Mouse (Mus musculus) layer of hippocampus, adult 18-20 months (tissue): Measurements from ENCODE around the gene Gm42421. TPM values are rescaled to one million over a fixed set of nuclear protein-coding genes. Genes with fewer than 3 reads are reported as not detected.

Experiments
- DNase-seq, 2 experiments: peaks; one replicate each; pipeline ENCODE4 v3.0.0; 2022; ENCODE audit warnings: low spot score in 2 of 2
- long read RNA-seq: library from polyadenylated mRNA; stranded (forward); transcript quantifications from one replicate; pipeline ENCODE4 v2.0.0, GENCODE M21; 2021
- total RNA-seq, 2 experiments: library from RNA; stranded (reverse); gene quantifications; 2 replicates each; pipeline ENCODE4 v1.2.3; 2021

The Gm42421 gene
- total RNA-seq, result 1 to 10 TPM; 1.6 TPM
- long read RNA-seq, result 0 reads

DNA sequence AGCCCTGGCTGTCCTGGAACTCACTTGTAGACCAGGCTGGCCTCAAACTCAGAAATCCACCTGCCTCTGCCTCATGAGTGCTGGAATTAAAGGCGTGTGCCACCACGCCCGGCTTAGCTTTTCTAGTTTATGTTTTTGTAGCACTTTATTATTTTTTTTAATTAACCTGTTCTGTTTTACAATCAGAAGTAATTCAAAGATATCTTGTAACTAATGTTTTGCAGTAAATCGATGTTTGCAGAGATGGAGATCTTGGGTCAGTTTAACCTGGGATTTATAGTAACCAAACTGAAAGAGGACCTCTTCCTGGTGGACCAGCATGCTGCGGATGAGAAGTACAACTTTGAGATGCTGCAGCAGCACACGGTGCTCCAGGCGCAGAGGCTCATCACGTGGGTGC is at the start of gene Gm42421:
Gene Gm42421, plus strand, starts transcription at position 301 of the 400 bp plus-strand sequence.
- no peak for DNase-seq

DNA sequence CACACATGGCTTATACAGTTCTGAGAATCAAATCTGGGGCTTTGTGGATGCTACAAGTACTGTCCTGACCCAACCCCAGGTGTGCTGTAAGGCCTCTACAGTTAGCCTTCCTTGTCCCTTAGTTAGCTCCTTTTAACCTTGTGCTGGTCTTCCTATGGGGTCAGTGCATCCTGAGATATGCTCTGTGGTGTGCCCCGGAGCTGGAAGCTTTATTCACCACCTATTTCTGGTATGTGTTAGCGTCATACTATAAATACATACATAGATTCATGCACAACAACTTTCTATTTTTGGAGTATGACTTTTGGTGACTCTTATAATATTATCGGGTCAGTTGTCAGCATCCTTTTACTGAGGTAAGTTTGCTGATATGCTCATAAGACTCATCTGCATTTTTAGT is 42.7 kb upstream of the Gm42421 start:
- no peak for DNase-seq

DNA sequence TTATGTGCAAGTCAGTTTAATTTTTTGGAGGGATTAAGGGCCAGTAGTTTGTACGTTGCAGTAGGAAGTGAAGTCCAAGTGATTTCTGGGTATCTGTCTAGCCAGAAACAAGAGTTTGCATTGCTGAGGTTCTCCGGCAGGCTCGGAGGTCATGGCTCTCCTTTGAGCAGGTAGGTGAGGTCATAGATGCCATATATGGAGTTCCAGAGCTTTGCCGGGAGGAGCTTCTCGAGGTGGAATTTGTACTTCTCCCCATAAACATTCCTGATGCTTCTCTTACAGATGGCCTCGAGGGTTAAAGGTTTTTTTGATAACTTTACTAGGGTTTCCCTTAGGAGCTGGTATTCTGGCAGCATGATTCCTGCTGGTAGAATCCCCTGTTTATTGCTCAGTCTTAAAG is 37.2 kb upstream of the Gm42421 start:
- DNase-seq, result no peak

DNA sequence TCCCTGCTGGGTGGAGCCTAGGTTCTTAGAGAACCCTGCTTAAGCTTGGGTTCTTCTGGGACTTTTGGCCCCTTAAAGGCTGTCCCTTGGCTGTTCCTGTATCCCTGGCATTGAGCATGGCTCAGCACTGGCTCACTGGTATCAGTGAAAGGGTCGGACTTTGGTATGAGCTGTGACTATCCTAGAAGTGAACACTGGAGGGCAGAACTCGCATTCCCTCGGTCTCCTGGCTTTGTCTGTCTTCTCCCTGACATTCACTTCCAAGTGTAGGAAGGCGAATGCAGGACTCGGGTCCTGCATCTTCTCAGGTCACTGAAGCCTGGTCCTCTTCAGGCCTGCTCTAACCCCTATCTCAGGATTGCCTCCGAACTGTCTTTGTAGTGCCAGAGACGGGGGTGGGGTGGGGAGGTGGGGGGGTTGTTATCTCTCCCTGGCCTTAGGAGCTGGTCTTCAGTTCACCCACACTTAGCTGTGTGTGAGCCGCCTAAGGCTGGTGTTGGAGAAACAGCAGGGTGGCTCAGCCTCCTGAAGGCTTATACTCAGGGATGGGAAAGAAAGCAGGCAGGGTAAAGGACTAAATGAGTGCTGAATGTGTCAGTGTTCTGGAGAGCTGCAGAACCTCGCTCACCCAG is 35.6 kb upstream of the Gm42421 start:
- peak in 1 of 2 experiments; percentile 50 for DNase-seq

DNA sequence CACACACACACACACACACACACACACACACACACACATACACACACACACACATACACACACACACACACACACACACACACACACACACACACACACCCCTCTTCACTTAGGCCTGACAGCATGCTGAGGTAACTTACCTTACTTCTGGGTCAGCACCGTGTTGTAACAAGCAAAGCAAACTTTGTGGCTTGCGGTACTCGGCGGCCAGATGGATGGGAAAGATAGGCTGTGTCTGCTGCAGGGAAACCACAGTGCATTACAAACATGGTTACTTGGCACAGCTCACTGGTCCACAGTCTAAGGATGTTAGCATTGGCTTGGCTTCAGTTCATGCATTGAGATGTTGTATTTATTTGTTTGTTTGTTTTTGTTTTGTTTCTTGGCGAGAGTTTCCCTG is 34.6 kb upstream of the Gm42421 start:
- peak in 1 of 2 experiments; percentile 15 for DNase-seq

GRCm38 (mm10) chr5:143897635-143898330 is 30.2 kb upstream of the Gm42421 start, which contains the start of gene Ankrd61:
Gene Ankrd61, minus strand, starts transcription at chr5:143897685.
- no peak for DNase-seq

DNA sequence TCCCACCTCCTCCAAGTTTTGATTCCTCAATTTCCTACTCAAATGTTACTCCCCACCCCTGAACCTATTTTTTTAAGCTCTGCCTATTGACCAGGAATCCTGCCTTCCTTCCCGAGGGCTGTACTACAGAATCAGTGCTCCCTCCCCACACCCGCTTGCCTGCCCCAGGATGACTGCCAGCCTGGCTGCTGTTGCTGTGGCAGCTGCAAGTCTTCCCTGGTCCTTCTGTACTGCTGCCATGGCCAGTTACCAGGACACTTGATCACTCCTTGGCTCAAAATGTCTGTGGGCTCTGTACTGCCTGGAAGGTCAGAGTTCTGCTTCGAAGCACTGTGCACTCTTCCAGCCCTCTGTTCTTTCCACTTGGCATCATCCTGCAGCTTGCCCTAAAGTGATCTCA is 25.9 kb upstream of the Gm42421 start:
- peak in 1 of 2 experiments; percentile 25 for DNase-seq

GRCm38 (mm10) chr5:143903813-143904212 is 24.2 kb upstream of the Gm42421 start:
- no peak for DNase-seq

DNA sequence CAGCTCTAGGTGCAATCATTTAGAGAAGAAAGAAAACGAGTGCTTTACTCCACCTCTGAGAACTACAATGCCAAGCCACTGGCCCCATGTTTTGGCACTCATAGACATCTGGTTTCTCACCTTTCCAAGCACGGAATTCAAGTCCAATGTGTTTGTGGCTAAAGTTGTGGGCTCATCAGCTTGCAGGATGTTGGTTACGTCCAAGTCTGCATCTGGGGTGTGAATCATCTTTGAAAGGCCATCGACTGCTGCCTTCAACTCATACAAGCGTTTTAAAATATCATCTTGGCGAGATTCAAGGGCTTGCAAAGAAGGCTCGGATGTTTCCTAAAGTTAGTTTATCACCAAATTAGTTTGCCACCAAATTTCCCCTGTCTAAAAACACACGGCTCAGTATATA is 21.5 kb upstream of the Gm42421 start:
- DNase-seq, result no peak

DNA sequence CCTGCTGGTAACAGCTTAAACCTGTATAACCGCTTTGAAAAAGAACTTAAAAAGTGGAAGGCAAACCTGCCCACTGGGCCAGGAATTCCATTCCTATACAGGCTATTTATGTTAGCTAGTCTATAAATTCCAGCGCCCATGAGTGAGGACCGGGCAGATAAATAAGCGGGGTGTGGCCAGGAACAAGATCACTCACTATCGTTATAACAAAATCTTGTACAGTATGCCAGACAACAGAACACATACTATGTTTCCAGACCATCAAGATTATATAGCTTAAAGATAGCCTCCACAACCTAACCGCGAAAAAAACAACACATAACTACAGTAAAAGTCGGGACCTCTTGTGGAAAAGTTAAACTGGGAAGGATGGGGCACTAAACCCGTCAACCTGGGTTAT is 19.0 kb upstream of the Gm42421 start:
- no peak for DNase-seq

GRCm38 (mm10) chr5:143909417-143910400 is 18.3 kb upstream of the Gm42421 start, which contains the start of the genes Aimp2 and Pms2:
Gene Aimp2, minus strand, starts transcription at chr5:143909847.
Gene Pms2, plus strand, starts transcription at chr5:143909964.
- DNase-seq, result peak; percentile 97 to 98

DNA sequence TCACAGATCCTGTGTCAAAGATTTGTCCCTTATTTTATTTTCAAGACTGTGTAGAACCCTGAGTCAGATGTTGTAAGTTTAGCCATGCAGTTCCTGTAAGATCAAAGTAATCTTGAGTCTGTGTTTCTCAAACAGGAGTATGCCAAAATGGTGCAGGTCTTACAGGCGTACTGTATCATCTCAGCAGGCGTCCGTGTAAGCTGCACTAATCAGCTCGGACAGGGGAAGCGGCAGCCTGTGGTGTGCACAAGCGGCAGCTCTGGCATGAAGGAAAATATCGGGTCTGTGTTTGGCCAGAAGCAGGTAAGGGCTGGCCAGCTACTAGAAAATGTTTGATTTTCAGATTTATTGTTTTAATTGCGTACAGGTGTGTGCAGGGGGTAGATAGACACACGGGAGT is 11.8 kb upstream of the Gm42421 start:
- no peak for DNase-seq

DNA sequence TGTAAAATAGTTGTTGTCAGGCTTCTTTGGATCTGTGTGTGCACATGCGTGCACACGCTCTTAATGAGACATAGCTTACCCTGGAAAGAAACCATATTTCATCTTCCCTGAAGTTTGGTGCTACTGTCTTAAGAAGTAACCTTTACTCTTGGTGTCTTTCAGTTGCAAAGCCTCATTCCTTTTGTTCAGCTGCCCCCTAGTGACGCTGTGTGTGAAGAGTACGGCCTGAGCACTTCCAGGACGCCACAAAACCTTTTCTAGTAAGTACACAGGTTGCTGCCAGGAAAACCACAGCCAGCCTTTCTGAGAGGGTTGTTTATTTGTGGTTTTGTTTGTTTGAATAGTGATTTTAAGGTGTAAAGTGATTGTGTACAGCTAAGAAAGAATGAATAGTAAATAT is 10.6 kb upstream of the Gm42421 start:
- DNase-seq, result peak in 1 of 2 experiments; percentile 39

DNA sequence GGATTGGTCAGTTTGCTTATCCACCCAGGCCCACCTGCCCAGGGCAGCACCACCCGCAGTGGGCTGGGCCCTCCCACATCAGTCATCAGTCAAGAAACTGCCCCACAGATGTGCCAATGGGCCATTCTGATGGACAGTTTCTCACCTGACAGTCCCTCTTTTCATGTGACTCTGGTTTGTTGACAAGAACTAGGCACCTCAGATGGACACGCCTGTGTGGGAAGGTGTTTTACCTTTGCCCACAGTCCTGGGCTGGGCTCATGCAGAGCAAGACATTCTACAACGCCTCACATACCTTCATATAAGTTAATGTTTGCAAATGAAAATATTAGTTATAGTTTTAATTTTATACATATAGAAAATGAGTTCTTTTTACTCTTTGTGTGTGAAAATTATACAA is 9.9 kb upstream of the Gm42421 start:
- no peak for DNase-seq

DNA sequence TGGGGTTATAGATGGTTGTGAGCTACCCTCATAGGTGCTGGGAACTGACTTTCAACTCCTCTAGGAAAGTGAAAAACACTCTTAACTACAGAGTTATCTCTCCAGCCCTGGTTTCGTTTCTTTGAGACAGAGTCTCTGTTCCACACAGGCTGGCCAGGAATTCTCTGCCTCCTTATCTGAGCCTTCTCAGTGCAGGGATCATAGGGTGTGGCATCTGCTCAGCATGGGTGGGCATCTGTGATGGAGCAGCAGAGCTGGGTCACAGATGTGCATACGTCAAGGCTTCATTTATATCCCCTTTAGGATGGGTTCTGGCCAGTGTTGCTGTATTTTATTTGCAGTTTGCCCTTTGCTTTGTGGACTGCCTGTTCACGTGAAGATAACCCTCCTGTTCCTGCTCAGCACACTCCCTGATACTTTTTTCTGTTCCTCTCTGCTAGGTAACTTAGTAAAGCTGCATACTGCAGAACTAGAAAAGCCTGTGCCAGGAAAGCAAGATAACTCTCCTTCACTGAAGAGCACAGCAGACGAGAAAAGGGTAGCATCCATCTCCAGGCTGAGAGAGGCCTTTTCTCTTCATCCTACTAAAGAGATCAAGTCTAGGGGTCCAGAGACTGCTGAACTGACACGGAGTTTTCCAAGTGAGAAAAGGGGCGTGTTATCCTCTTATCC is 3.1 kb upstream of the Gm42421 start:
- no peak for DNase-seq

- DNase-seq, result no peak
Observed at GRCm38 (mm10) chr5:143929291-143929690, 1.3 kb downstream of the Gm42421 start.

DNA sequence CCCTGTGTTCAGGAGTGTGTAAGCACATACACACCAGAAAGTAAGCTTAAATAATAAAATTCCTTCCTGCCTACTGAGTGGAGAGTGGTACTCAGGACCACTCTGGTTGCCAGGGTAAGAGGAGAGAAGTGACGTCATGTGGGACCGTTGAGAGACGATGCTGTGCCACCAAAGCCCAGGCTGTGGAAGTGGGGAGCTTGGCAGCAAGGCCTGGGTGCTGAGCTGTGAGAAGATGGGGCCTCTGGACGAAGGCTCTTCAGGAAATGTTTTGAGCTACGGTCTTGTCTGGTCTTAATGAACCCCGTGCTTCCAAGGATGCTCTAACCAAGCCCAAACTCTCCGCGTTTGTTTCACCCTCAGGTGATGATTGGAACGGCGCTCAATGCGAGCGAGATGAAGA is 2.7 kb downstream of the Gm42421 start:
- DNase-seq, result no peak

DNA sequence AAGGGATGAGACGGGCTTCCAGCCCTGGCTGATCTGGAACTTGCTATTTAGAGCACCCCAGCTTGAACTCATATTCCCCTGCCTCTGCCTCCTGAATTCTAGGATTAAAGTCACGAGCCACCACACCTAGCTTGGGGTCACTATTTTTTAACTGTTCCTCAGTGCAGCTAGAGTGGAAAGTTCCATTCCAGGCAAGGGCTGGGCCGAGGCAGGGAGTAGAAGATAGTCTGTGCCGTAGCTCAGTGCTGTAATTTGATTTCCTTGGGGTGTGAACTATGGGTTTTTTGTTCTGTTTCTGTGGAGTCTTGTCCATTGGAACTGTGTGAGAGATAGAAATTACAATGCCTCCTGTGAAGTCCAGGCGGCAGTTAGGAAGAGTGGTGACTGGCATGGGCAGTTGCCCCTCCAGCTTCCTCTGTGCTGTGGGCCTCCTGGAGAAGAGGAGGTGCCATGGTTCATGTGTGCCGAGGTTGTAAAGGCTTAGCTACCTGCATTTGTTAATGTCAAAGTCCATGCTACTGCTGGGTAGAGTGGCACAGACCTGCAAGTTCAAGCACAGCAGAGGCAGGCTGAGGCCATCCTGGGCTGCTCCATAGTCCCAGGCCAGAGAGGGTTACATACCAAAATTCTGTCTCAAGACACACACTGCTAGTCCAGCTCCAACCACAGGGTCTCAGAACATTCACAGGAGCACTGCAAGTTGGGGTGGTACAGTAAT is 4.0 kb downstream of the Gm42421 start:
- DNase-seq, result no peak

DNA sequence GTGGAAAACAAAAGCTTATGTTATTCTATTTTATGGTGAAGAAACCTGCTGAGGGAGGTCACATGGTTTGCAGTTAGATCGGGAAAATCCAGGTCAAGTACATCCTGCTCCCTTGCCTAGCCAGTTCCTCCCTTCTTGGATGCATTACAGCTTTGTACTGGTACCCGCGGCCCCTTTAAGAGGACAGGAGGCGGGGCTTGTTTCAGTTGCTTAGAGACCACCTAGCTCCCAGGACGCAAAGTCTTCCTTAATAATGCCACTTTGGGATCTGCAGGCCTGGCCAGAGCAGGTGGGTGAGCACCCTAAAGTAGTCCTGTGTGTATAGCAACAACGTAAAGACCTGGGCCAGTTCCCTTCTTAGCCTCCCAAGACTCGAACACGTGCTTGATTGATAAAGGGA is 4.9 kb downstream of the Gm42421 start, which contains the start of gene Rsph10b:
Gene Rsph10b, plus strand, starts transcription at position 205 of the 400 bp plus-strand sequence.
- peak in 1 of 2 experiments; percentile 30 for DNase-seq

GRCm38 (mm10) chr5:143933414-143933813 is 5.4 kb downstream of the Gm42421 start:
- DNase-seq, result no peak
